Mouse (Mus musculus) adrenal gland, postnatal 4 days (tissue): ENCODE data around the gene Ugt1a9. TPM values are rescaled to one million over a fixed set of nuclear protein-coding genes. Genes with fewer than 3 reads are reported as not detected.
"Not testable (repeated sequence)": the region's sequence is repeated elsewhere in the genome, so short reads cannot be mapped to it uniquely, and the experiment has no call there.

Experiments
- DNase-seq, 2 experiments: peaks; one replicate each; pipeline ENCODE4 v3.0.0; 2021 to 2022; ENCODE audit warnings: low spot score in 2 of 2, mixed read lengths in 2 of 2
- total RNA-seq, 2 experiments: library from RNA; stranded (reverse); gene quantifications; 2 replicates each; pipeline ENCODE4 v1.2.3; 2021

Gene Ugt1a9
- total RNA-seq, 2 experiments from 2014 or later: 0.22 to 2.3 TPM

GRCm38 (mm10) chr1:88165711-88166110 is 95.1 kb downstream of the Ugt1a9 start, which contains the start of gene Ugt1a5:
Gene Ugt1a5, plus strand, starts transcription at chr1:88166012.
- DNase-seq: no peak

GRCm38 (mm10) chr1:88172190-88172589 is 101.6 kb downstream of the Ugt1a9 start:
- DNase-seq: not testable (repeated sequence)

GRCm38 (mm10) chr1:88179657-88180056 is 109.1 kb downstream of the Ugt1a9 start:
- DNase-seq: no peak

GRCm38 (mm10) chr1:88186325-88186935 is 115.8 kb downstream of the Ugt1a9 start:
- DNase-seq: no peak

GRCm38 (mm10) chr1:88192136-88192535 is 121.5 kb downstream of the Ugt1a9 start:
- DNase-seq: no peak

- DNase-seq: no peak
Measured at GRCm38 (mm10) chr1:88195687-88196086, 125.1 kb downstream of the Ugt1a9 start.

GRCm38 (mm10) chr1:88197443-88197842 is 126.8 kb downstream of the Ugt1a9 start:
- DNase-seq: no peak

- no peak for DNase-seq
Measured at GRCm38 (mm10) chr1:88199996-88200395, 129.4 kb downstream of the Ugt1a9 start.

GRCm38 (mm10) chr1:88200456-88200855 is 129.9 kb downstream of the Ugt1a9 start, which contains the start of gene Ugt1a2:
Gene Ugt1a2, plus strand, starts transcription at chr1:88200601.
- DNase-seq: no peak

GRCm38 (mm10) chr1:88205294-88205922 is 134.8 kb downstream of the Ugt1a9 start, which contains the start of gene Dnajb3:
Gene Dnajb3, minus strand, starts transcription at chr1:88205782.
- peak in 1 of 2 experiments; percentile 47 for DNase-seq

GRCm38 (mm10) chr1:88206843-88207479 is 136.4 kb downstream of the Ugt1a9 start:
- DNase-seq: no peak

- no peak for DNase-seq
Measured at GRCm38 (mm10) chr1:88211812-88212211, 141.2 kb downstream of the Ugt1a9 start, which contains the start of gene Ugt1a1. Gene Ugt1a1, plus strand, starts transcription at chr1:88211959.

GRCm38 (mm10) chr1:88212341-88213045 is 141.9 kb downstream of the Ugt1a9 start:
- no peak for DNase-seq

- DNase-seq: no peak
Measured at GRCm38 (mm10) chr1:88213061-88213460, 142.5 kb downstream of the Ugt1a9 start.

- DNase-seq: peak in 1 of 2 experiments; percentile 17
Measured at GRCm38 (mm10) chr1:88213766-88214461, 143.3 kb downstream of the Ugt1a9 start.

- no peak for DNase-seq
Measured at GRCm38 (mm10) chr1:88214462-88214952, 143.9 kb downstream of the Ugt1a9 start.

- no peak for DNase-seq
Measured at GRCm38 (mm10) chr1:88215466-88216380, 145.1 kb downstream of the Ugt1a9 start.

- no peak for DNase-seq
Measured at GRCm38 (mm10) chr1:88216551-88216950, 146.0 kb downstream of the Ugt1a9 start.

- DNase-seq: no peak
Measured at GRCm38 (mm10) chr1:88217144-88217543, 146.5 kb downstream of the Ugt1a9 start.

GRCm38 (mm10) chr1:88217576-88217975 is 147.0 kb downstream of the Ugt1a9 start:
- DNase-seq: no peak
